Mouse (Mus musculus) G1E (cell line): ENCODE data around the gene Atoh1.

Experiments used
- CTCF ChIP-seq: IDR thresholded peaks from 2 replicates; pipeline ENCODE4 v1.5.1; 2012; ENCODE audit warnings: low read depth, low read length, inconsistent platforms, mixed read lengths
- GATA1 ChIP-seq: IDR thresholded peaks from 2 replicates; pipeline ENCODE4 v1.6.1; 2012; ENCODE audit warnings: borderline replicate concordance, low read length, inconsistent platforms, mixed read lengths
- POLR2AphosphoS5 ChIP-seq: IDR thresholded peaks from 2 replicates; pipeline ENCODE4 v1.6.1; 2012; ENCODE audit warnings: low read depth, low read length, inconsistent platforms; ENCODE audit not compliant: insufficient replicate concordance
- TAL1 ChIP-seq: conservative IDR thresholded peaks from 2 replicates; pipeline ENCODE4 v1.6.1; 2012; ENCODE audit warnings: low read depth, low read length, inconsistent platforms, mixed read lengths

GRCm38 (mm10) chr6:64730030-64730429 is 1.1 kb downstream of the Atoh1 start:
- no peak for TF ChIP-seq TAL1
- no peak for TF ChIP-seq CTCF
- no peak for TF ChIP-seq POLR2AphosphoS5
- TF ChIP-seq GATA1: no peak
